ENCODE assay signal across 26 mouse cellular contexts in genomic region chr6:98584541-98584940, GRCm38 (mm10).
"Had no signal": no experiment of that assay in that cellular context is flagged by ENCODE, and none has a peak within 500 bp of the region (broad histone marks: within the 10 kb centered on the region; RNA-seq: fewer than 3 reads in every experiment).

No protein-coding gene starts in this region.

- H3K9me3 ChIP-seq: embryonic facial prominence, embryonic 10.5 days; embryonic facial prominence, embryonic 12.5 days; embryonic facial prominence, embryonic 13.5 days; embryonic facial prominence, embryonic 15.5 days; forebrain, embryonic 10.5 days; forebrain, embryonic 12.5 days; forebrain, embryonic 13.5 days; forebrain, embryonic 15.5 days had no signal

- H3K27me3 ChIP-seq: embryonic facial prominence, embryonic 12.5 days; embryonic facial prominence, embryonic 13.5 days; embryonic facial prominence, embryonic 15.5 days; forebrain, embryonic 12.5 days; forebrain, embryonic 13.5 days; forebrain, embryonic 15.5 days had no signal

- ATAC-seq: forebrain, embryonic 13.5 days; forebrain, embryonic 14.5 days; forebrain, embryonic 15.5 days; forebrain, embryonic 16.5 days; forebrain, postnatal 0 days had no signal

- H3K4me3 ChIP-seq: embryonic facial prominence, embryonic 10.5 days; embryonic facial prominence, embryonic 12.5 days; embryonic facial prominence, embryonic 13.5 days; embryonic facial prominence, embryonic 15.5 days; erythroblast, embryonic 14.5 days; forebrain, embryonic 10.5 days; forebrain, embryonic 12.5 days; forebrain, embryonic 13.5 days; forebrain, embryonic 15.5 days; gastrocnemius, adult 2 months; heart, adult 2 months had no signal

- H3K4me1 ChIP-seq: embryonic facial prominence, embryonic 13.5 days; embryonic facial prominence, embryonic 15.5 days; forebrain, embryonic 12.5 days; forebrain, embryonic 13.5 days; forebrain, embryonic 15.5 days had no signal

- H3K27ac ChIP-seq: embryonic facial prominence, embryonic 10.5 days; embryonic facial prominence, embryonic 12.5 days; embryonic facial prominence, embryonic 13.5 days; embryonic facial prominence, embryonic 15.5 days; forebrain, embryonic 10.5 days; forebrain, embryonic 12.5 days; forebrain, embryonic 13.5 days; forebrain, embryonic 15.5 days; gastrocnemius, adult 2 months; heart, adult 2 months had no signal

- H3K9ac ChIP-seq: embryonic facial prominence, embryonic 12.5 days; embryonic facial prominence, embryonic 13.5 days; embryonic facial prominence, embryonic 15.5 days; forebrain, embryonic 12.5 days; forebrain, embryonic 13.5 days; forebrain, embryonic 15.5 days; forebrain, postnatal 0 days had no signal

- DNase-seq: cerebellum, adult 9-11 months; cerebellum, postnatal 10 days; cerebellum, postnatal 14 days; cerebellum, postnatal 25 days; cerebellum, postnatal 36 days; embryo, embryonic 11 days; forebrain, postnatal 0 days; gastrocnemius, adult 2 months; gastrocnemius, postnatal 10 days; gastrocnemius, postnatal 14 days; gastrocnemius, postnatal 25 days; gastrocnemius, postnatal 36 days; heart, adult 11 months; heart, adult 18-20 months; heart, adult 2 months had no signal

- H3K36me3 ChIP-seq: embryonic facial prominence, embryonic 10.5 days; embryonic facial prominence, embryonic 12.5 days; embryonic facial prominence, embryonic 13.5 days; embryonic facial prominence, embryonic 15.5 days; forebrain, embryonic 10.5 days; forebrain, embryonic 12.5 days; forebrain, embryonic 15.5 days had no signal

- H3K4me2 ChIP-seq: embryonic facial prominence, embryonic 12.5 days; embryonic facial prominence, embryonic 13.5 days; embryonic facial prominence, embryonic 15.5 days; forebrain, embryonic 12.5 days; forebrain, embryonic 13.5 days; forebrain, embryonic 15.5 days had no signal
